In genomic region chr5:143268985-143269362, GRCm38 (mm10) we compare ENCODE assay signal across 8 mouse cellular contexts. TPM values are rescaled to one million over a fixed set of nuclear protein-coding genes. Genes with fewer than 3 reads are reported as not detected.
DNase-seq lines count a peak whose midpoint lies in the region; ATAC-seq and TF ChIP-seq lines count a peak whose summit lies in the region.

No protein-coding gene starts in this region.

- intact Hi-C loops in heart, postnatal 25 days (cut with DNase I) = no loop called here

- in situ Hi-C loops in ES-E14 (cut with MboI; ENCODE audit: low sequenced_read_pairs in 2 of 2, unreplicated experiment in 2 of 2) = no loop called here

- no peaks in the 10 kb centered on the region for H3K9me3 ChIP-seq in heart, embryonic 11.5 days (replicated peaks; ENCODE audit: control insufficient read depth, low read length)
- H3K9me3 ChIP-seq in ES-E14 (ENCODE audit: control insufficient read depth, insufficient read depth, low read depth, low read length) = no peaks in the 10 kb centered on the region
- H3K9me3 ChIP-seq in heart, embryonic 16.5 days (replicated peaks; ENCODE audit: control insufficient read depth, low read length) = no peaks in the 10 kb centered on the region

- peak overlapping the region; percentile 96 for H3K4me2 ChIP-seq in heart, embryonic 11.5 days
- H3K4me2 ChIP-seq in heart, embryonic 16.5 days (ENCODE audit: low read depth, low read length) = peak overlapping the region; percentile 69

- H3K27me3 ChIP-seq in heart, embryonic 11.5 days (ENCODE audit: control insufficient read depth, insufficient read depth, low read length) = no peaks in the 10 kb centered on the region
- no peaks in the 10 kb centered on the region for H3K27me3 ChIP-seq in heart, embryonic 16.5 days (ENCODE audit: control insufficient read depth, insufficient read depth, low read length)

- no peak for DNase-seq in heart, postnatal 25 days (ENCODE audit: low spot score)
- no peak for DNase-seq in ES-E14 (ENCODE audit: low read depth, low spot score)
- no peak for DNase-seq in yolk sac, embryonic 10.5 days (ENCODE audit: low spot score)
- no peak for DNase-seq in ovary, adult 18-20 months (ENCODE audit: low spot score)
- DNase-seq in T-cell, adult 2 months (ENCODE audit: low spot score) = no peak

- ATAC-seq in heart, embryonic 11.5 days (replicated peaks; ENCODE audit: insufficient number of reproducible peaks, low FRiP score, low TSS enrichment) = no peak
- ATAC-seq in heart, embryonic 16.5 days (replicated peaks; ENCODE audit: extremely low read depth, insufficient read depth, low FRiP score) = no peak

- peaks cover 10% of the 10 kb centered on the region for H3K4me1 ChIP-seq in heart, embryonic 11.5 days (ENCODE audit: control insufficient read depth, insufficient read depth, low read length)
- H3K4me1 ChIP-seq in ES-E14 (ENCODE audit: control insufficient read depth in 2 of 2, insufficient read depth in 2 of 2, low read length in 2 of 2, poor library complexity in 1 of 2) = peaks cover 0 to 9% of the 10 kb centered on the region in 2 experiments; a peak in 1 of 4 replicates
- H3K4me1 ChIP-seq in heart, embryonic 16.5 days (ENCODE audit: control insufficient read depth, insufficient read depth, low read length) = peaks cover 14% of the 10 kb centered on the region

- 33% methylated on average over 8 of the region's 8 CpGs for WGBS in heart, embryonic 11.5 days (ENCODE audit: insufficient replicate concordance)
- 28% methylated on average over 8 of the region's 8 CpGs for WGBS in heart, embryonic 16.5 days
- WGBS in macrophage (ENCODE audit: missing documents) = 45% methylated on average over 8 of the region's 8 CpGs

- no peak overlapping the region for H3K27ac ChIP-seq in heart, embryonic 11.5 days (ENCODE audit: low read depth, low read length)
- H3K27ac ChIP-seq in ES-E14 (ENCODE audit: insufficient read depth, low read depth, low read length, poor library complexity, severe bottlenecking) (no peak overlapping the region; the same call in 1 of the 2 replicates), macrophage (no peak overlapping the region)
- no peak overlapping the region for H3K27ac ChIP-seq in heart, embryonic 16.5 days (ENCODE audit: low read length)

- H3K36me3 ChIP-seq in heart, embryonic 11.5 days (ENCODE audit: control insufficient read depth, insufficient read depth, low read length) = no peaks in the 10 kb centered on the region
- H3K36me3 ChIP-seq in ES-E14 (ENCODE audit: control insufficient read depth, insufficient read depth, low read length, poor library complexity, severe bottlenecking) = no peaks in the 10 kb centered on the region
- H3K36me3 ChIP-seq in heart, embryonic 16.5 days (ENCODE audit: control insufficient read depth, insufficient read depth) = no peaks in the 10 kb centered on the region; the same call in 1 of the 2 replicates
- no peaks in the 10 kb centered on the region for H3K36me3 ChIP-seq in macrophage (ENCODE audit: inconsistent target)

- H3K4me3 ChIP-seq in heart, embryonic 11.5 days (ENCODE audit: low read depth, low read length) = peak overlapping the region; percentile 76
- H3K4me3 ChIP-seq in ES-E14 (ENCODE audit: insufficient read depth in 1 of 2, low read depth in 1 of 2, low read length in 2 of 2, poor library complexity in 1 of 2, severe bottlenecking in 1 of 2) = peak overlapping the region; percentile 74 to 78; a peak in 2 of 4 replicates
- H3K4me3 ChIP-seq in heart, embryonic 16.5 days (ENCODE audit: low read length) = peak overlapping the region; percentile 94
- H3K4me3 ChIP-seq in macrophage (ENCODE audit: inconsistent target) = peak overlapping the region; percentile 35

- H3K9ac ChIP-seq in heart, embryonic 11.5 days (ENCODE audit: low read depth, low read length) = peak overlapping the region; percentile 79
- no peak overlapping the region for H3K9ac ChIP-seq in ES-E14 (ENCODE audit: insufficient read depth, low read depth, low read length, poor library complexity, severe bottlenecking)
- peak overlapping the region; percentile 90 for H3K9ac ChIP-seq in heart, embryonic 16.5 days (ENCODE audit: low read length)

- no peaks in the 10 kb centered on the region for H3K79me2 ChIP-seq in macrophage (ENCODE audit: inconsistent target)

TF ChIP-seq in ES-E14, 5 proteins besides CTCF, POLR2A, EP300 and RAD21:
- TF ChIP-seq ZC3H11A (IDR thresholded peaks at IDR 0.05; ENCODE audit: borderline replicate concordance, low read depth, low read length) (no peak), CHD2 (IDR thresholded peaks at IDR 0.05; ENCODE audit: low read depth, low read length) (no peak), MAFK (IDR thresholded peaks at IDR 0.05; ENCODE audit: insufficient read depth, low read depth, low read length) (no peak), ZNF384 (IDR thresholded peaks at IDR 0.05; ENCODE audit: low read depth, low read length) (no peak), HCFC1 (IDR thresholded peaks at IDR 0.05; ENCODE audit: borderline replicate concordance, insufficient read depth, low read length) (no peak)
TF ChIP-seq in ES-E14: peak in this region for 0.

RNA-seq across cellular contexts. Expression of gene Zfp316, which starts 0.8 kb away (rescaled TPM):
- 0.89 and 1.2 TPM in 2 replicates for polyA plus RNA-seq in heart, embryonic 11.5 days (2014; fragmentation: Nextera tagmentation; extraction: Ambion mirVana)
- total RNA-seq in heart, postnatal 25 days (2021) = 1 to 10 TPM; 4.8 to 5.7 TPM
- total RNA-seq in ES-E14 (2012; rRNA removed) = 1.6 and 2.7 TPM in 2 replicates
- polyA plus RNA-seq in heart, embryonic 16.5 days (2015; fragmentation: Nextera tagmentation; extraction: Ambion mirVana) = 1.5 and 1.9 TPM in 2 replicates
- total RNA-seq in macrophage (2018; cell fraction: chromatin; rRNA removed) = 10 to 100 TPM in 3 of 26 experiments, 1 to 10 TPM in 19, under 1 TPM in 4; 0.37 to 16.1 (median 4.2) TPM
- 1 to 10 TPM in 19 of 26 experiments, under 1 TPM in 7; 0.33 to 4.3 (median 2.3) TPM for total RNA-seq in macrophage (2018; cell fraction: cytosol; rRNA removed)
- 1 to 10 TPM in 23 of 26 experiments, under 1 TPM in 3; 0.58 to 7.6 (median 3.2) TPM for total RNA-seq in macrophage (2018; cell fraction: nucleus; rRNA removed)
- 2.5 TPM in 3 replicates for polyA plus RNA-seq in macrophage (2018)

RNA-seq across cellular contexts. Expression of gene Zfp853, which starts 24.4 kb away (rescaled TPM):
- polyA plus RNA-seq in heart, embryonic 11.5 days (2014; fragmentation: Nextera tagmentation; extraction: Ambion mirVana) = not detected in 2 replicates
- under 1 TPM in 1 of 2 experiments, not detected in 1; 0.25 TPM for total RNA-seq in heart, postnatal 25 days (2021)
- 0.67 and 0.69 TPM in 2 replicates for total RNA-seq in ES-E14 (2012; rRNA removed)
- not detected in 2 replicates for polyA plus RNA-seq in heart, embryonic 16.5 days (2015; fragmentation: Nextera tagmentation; extraction: Ambion mirVana)
- total RNA-seq in macrophage (2018; cell fraction: chromatin; rRNA removed) = under 1 TPM in 5 of 26 experiments, not detected in 21; 0.18 to 0.33 (median 0.32) TPM
- not detected for total RNA-seq in macrophage (2018; cell fraction: cytosol; rRNA removed)
- under 1 TPM in 2 of 26 experiments, not detected in 24; 0.30 to 0.41 TPM for total RNA-seq in macrophage (2018; cell fraction: nucleus; rRNA removed)
- not detected in 3 replicates for polyA plus RNA-seq in macrophage (2018)

RNA-seq across cellular contexts. Expression of gene Zfp12, which starts 34.0 kb away (rescaled TPM):
- 8.4 and 9.2 TPM in 2 replicates for polyA plus RNA-seq in heart, embryonic 11.5 days (2014; fragmentation: Nextera tagmentation; extraction: Ambion mirVana)
- 10 to 100 TPM in 1 of 2 experiments, 1 to 10 TPM in 1; 9.5 to 11.0 TPM for total RNA-seq in heart, postnatal 25 days (2021)
- 8.6 and 9.4 TPM in 2 replicates for total RNA-seq in ES-E14 (2012; rRNA removed)
- polyA plus RNA-seq in heart, embryonic 16.5 days (2015; fragmentation: Nextera tagmentation; extraction: Ambion mirVana) = 7.5 and 7.8 TPM in 2 replicates
- total RNA-seq in macrophage (2018; cell fraction: chromatin; rRNA removed) = 10 to 100 TPM in 16 of 26 experiments, 1 to 10 TPM in 10; 2.8 to 35.9 (median 13.1) TPM
- total RNA-seq in macrophage (2018; cell fraction: cytosol; rRNA removed) = 1 to 10 TPM in 24 of 26 experiments, under 1 TPM in 2; 0.80 to 9.5 (median 4.7) TPM
- total RNA-seq in macrophage (2018; cell fraction: nucleus; rRNA removed) = 10 to 100 TPM in 10 of 26 experiments, 1 to 10 TPM in 16; 1.7 to 41.1 (median 7.4) TPM
- polyA plus RNA-seq in macrophage (2018) = 4.7 to 6.0 TPM (median 5.2 TPM) in 3 replicates

RNA-seq across cellular contexts. Expression of gene Spdye4a, which starts 42.3 kb away (rescaled TPM):
- not detected in 2 replicates for polyA plus RNA-seq in heart, embryonic 11.5 days (2014; fragmentation: Nextera tagmentation; extraction: Ambion mirVana)
- not detected for total RNA-seq in heart, postnatal 25 days (2021)
- not detected in 2 replicates for total RNA-seq in ES-E14 (2012; rRNA removed)
- not detected in 2 replicates for polyA plus RNA-seq in heart, embryonic 16.5 days (2015; fragmentation: Nextera tagmentation; extraction: Ambion mirVana)
- not detected for total RNA-seq in macrophage (2018; cell fraction: chromatin; rRNA removed)
- not detected for total RNA-seq in macrophage (2018; cell fraction: cytosol; rRNA removed)
- total RNA-seq in macrophage (2018; cell fraction: nucleus; rRNA removed) = not detected
- polyA plus RNA-seq in macrophage (2018) = not detected in 3 replicates

RNA-seq across cellular contexts. Expression of gene E130309D02Rik, which starts 46.2 kb away (rescaled TPM):
- polyA plus RNA-seq in heart, embryonic 11.5 days (2014; fragmentation: Nextera tagmentation; extraction: Ambion mirVana) = 19.9 and 25.4 TPM in 2 replicates
- 10 to 100 TPM; 14.1 to 17.2 TPM for total RNA-seq in heart, postnatal 25 days (2021)
- total RNA-seq in ES-E14 (2012; rRNA removed) = 17.9 and 20.2 TPM in 2 replicates
- 24.0 TPM in 2 replicates for polyA plus RNA-seq in heart, embryonic 16.5 days (2015; fragmentation: Nextera tagmentation; extraction: Ambion mirVana)
- total RNA-seq in macrophage (2018; cell fraction: chromatin; rRNA removed) = 10 to 100 TPM in 12 of 26 experiments, 1 to 10 TPM in 14; 3.0 to 14.9 (median 9.6) TPM
- total RNA-seq in macrophage (2018; cell fraction: cytosol; rRNA removed) = 10 to 100 TPM; 10.5 to 20.8 (median 16.0) TPM
- total RNA-seq in macrophage (2018; cell fraction: nucleus; rRNA removed) = 10 to 100 TPM in 10 of 26 experiments, 1 to 10 TPM in 16; 5.0 to 17.4 (median 9.6) TPM
- polyA plus RNA-seq in macrophage (2018) = 11.1 to 17.3 TPM (median 13.0 TPM) in 3 replicates

Comparison
In these comparisons a context has a peak if more than half of its experiments do, and no peak if none do; other contexts are left out.
1. H3K4me3 ChIP-seq: peak in every context shown above with its lines; median percentile 94 in heart, embryonic 16.5 days; 76 in heart, embryonic 11.5 days; 76 in ES-E14; 35 in macrophage.